Mouse (Mus musculus) intestine, embryonic 15.5 days (tissue): ENCODE measurements around the gene Terf2ip. TPM values are rescaled to one million over a fixed set of nuclear protein-coding genes. Genes with fewer than 3 reads are reported as not detected.

Source experiments
- polyA plus RNA-seq: library from polyadenylated mRNA; unstranded; fragments of >200 nt; fragmentation: Nextera tagmentation; extraction: Ambion mirVana; gene quantifications from 2 replicates; pipeline ENCODE4 v1.2.1, GENCODE M21; 2015

The Terf2ip gene
- polyA plus RNA-seq, 1 experiment from 2014 or later, result 18.2 TPM

Other genes with a start within 250 kb of the Terf2ip start
- 182 and 187 TPM in 2 replicates for gene Cfdp1, start 157.1 kb upstream of the Terf2ip start, polyA plus RNA-seq
- gene Tmem170, start 134.6 kb upstream of the Terf2ip start, polyA plus RNA-seq, result 15.9 and 16.0 TPM in 2 replicates
- 1.2 and 1.7 TPM in 2 replicates for gene Chst5, start 101.0 kb upstream of the Terf2ip start, polyA plus RNA-seq
- 9.3 and 11.5 TPM in 2 replicates for gene Tmem231, start 77.5 kb upstream of the Terf2ip start, polyA plus RNA-seq
- gene Gabarapl2, start 70.7 kb upstream of the Terf2ip start, polyA plus RNA-seq, result 194 and 215 TPM in 2 replicates
- 7.7 and 8.3 TPM in 2 replicates for gene Adat1, start 19.1 kb upstream of the Terf2ip start, polyA plus RNA-seq
- 181 and 195 TPM in 2 replicates for gene Kars, start 75 bp upstream of the Terf2ip start, polyA plus RNA-seq
- gene Gm6793, start 3.6 kb downstream of the Terf2ip start, polyA plus RNA-seq, result 0.57 and 0.63 TPM in 2 replicates